Mouse (Mus musculus) ZHBTc4 (cell line): Measurements from ENCODE around the gene Pex26.

Experiments used
- DNase-seq: peaks from one replicate; pipeline ENCODE4 v3.0.0-alpha.2; 2011; ENCODE audit warnings: low read depth, low spot score

Pex26 gene

DNA sequence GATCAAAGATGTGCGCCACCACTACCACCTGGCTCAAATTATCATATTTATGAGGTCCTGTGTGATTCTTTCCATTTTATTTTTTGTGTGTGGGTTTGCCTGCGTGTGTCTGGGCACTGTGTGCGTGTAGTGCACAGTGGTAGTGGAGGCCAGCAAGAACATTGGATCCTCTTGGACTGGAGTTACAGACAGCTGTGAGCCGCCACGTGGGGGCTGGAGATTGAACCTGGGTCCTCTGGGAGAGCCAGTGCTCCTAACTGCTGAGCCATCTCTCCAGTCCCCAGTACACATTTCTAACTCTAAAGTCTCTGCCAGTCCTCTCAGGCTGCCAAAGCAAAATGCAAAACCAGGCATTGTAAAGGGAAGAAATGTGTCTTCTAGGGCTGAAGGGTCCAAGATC lies 23.0 kb downstream of the Pex26 start:
- no peak for DNase-seq

DNA sequence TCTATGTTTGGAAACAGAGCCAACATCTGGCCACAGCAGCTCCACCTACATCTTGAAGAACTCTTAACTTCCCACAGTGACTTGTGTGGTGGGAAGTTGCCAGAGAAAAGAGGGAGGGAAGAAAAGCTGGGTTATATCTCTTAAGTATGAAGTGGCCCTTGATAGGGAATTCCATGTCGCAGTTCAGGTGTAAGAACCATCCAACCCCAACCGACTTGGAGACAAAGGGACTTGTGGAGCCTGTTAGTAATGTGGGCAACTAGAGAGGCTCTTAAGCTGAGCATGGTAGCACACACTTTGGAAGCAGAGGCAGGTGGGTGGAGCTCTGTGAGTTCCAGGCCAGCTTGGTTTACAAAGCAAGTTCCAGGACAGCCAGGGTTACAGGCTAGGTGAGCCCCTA lies 26.1 kb downstream of the Pex26 start:
- no peak for DNase-seq

DNA sequence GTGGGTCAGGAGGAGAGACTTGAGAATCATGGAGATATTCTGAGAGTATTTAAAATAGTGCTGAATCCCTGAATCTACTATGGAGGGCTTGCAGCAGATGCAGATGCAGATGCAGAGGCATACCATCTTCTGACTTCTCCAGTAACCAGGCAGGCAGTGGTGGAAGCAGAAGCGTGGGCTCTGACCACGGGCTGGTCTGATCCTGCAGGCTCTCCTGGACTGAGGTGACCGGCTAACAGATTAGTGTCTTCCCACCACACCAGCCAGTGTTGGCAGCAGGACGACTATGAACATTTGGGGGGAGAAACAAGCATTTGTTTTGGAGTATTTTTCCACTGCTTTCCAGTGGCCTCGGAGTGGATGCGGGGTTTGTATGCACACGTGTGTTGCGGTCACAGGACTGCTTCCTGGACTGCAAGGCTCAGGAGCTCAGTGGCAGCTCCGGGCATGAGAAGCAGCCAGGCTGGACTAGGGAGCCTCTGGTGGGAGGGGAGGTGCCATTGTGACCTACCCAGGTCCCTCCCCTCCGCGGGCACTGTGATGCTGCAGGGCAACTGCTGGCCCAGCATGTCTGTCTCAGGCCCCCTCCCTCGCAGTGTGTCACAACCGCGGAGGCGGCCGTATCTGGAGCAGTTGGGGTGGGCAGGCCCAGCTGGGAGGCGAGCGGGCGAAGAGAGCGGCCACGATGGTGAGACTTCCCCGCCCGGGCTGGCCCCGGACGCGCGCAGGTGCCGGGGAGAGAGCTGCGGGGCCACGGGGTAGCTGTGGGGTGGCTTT lies 26.9 kb downstream of the Pex26 start, which contains the start of gene Tuba8:
Tuba8 (plus strand) TSS at position 548 of the 777 bp plus-strand sequence.
- DNase-seq: peak; percentile 42

GRCm38 (mm10) chr6:121210926-121211289 lies 27.4 kb downstream of the Pex26 start:
- no peak for DNase-seq

DNA sequence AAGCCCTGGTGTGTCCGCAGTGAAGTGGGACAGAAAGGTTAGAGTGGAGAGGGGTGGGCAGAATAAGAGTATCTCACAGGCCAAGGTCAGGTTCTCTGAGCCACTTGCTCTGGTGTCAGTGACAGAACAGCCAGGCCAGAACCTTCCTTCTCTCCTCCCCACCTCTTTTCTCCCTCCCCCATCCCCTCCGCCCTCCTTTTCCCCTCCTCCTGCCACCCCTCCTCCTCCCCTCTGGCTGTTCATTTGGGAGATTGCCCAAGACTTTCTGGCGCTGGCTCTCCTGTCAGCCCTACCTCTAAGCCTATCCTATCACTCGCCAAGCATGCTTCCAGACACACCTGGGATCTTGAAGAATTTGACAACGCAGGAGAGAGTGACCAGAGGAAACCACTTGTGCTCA lies 28.3 kb downstream of the Pex26 start:
- no peak for DNase-seq

DNA sequence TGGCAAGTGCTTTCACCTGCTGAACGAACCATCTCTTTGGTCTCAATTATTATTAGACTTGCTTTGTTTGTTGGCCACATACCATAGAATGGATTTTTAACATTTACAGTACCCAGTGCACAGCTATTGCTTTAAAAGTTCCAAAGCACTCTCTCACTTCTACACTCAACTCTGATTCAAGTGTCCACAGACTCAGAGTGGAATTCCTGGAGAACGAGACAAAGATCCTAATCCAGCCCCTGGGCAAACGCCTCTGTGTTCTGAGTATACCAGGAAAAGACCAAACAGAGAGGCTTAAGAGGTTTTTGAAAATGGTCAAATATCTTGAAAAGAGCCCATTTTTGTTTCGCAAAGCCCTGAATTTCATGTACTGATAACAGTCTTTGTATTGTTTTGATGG lies 29.5 kb downstream of the Pex26 start:
- DNase-seq: no peak

DNA sequence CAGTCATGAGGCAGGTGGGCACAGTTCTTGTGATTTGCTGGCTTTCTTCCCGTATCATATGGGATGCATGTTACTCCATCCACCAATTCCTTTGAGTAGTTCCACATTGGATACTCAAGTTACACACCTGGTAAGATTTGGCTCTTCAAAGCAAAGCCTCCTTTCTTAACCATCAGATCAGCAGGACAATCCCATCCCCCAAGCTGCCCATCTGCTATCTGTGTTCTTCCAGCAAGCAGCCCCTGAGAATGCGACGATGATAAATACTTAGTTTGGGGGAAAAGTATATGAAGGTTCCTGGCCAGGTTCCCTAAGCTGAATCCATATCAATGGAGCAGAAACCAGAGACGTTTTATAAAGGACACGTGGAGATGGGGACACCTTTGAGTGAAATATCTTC lies 30.8 kb downstream of the Pex26 start:
- no peak for DNase-seq

DNA sequence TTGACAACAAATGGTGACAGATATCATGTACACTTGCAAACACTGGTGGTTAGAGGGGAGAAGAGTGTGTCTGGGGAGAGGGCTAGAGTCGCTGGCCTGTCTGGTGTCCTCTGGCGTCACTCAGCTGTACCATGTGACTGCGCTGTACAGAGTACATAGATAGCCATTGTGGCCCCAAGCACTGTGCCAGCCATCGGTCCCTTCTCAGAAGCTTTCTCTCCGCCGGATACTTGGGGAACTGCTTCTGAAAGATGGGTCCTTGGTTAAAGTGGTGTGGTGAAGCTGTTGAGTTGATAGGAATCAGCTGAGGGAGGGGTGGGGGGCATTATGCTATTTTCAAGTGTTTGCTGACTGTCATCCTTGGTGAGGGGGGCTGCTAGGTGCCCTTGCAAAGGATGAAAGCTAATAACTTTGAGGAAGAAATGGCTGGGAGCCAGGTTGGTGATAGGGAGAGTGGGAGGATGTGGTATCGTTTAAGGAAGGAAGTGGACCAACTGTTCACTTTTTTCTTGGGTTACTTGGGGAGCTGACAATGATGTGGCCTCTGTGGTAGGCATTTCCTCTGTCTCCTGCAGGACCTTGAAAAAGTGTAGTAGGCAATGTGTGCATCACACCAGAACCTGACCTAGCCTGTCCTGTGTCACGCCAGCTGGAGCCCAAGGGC lies 31.3 kb downstream of the Pex26 start:
- DNase-seq: no peak

DNA sequence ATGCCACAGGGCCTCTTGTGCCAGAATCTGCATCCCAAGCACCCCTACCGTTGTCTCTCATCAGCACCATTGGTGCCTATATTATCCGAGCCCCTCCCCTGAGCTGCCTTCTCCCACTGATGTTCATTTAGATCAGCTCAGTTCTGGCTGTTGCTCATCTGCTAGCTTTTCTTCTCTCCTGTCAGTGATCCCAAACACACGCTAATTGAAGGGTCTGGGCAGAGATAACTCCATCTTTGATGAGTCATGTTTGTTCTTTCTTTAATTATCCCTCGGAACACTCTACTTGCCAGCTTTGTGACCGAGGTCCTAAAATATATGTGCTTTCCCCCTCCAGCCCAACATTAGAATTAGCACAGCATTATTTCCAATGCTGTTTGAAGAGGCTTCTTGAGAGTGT lies 31.9 kb downstream of the Pex26 start:
- DNase-seq: no peak

GRCm38 (mm10) chr6:121215896-121216295 lies 32.4 kb downstream of the Pex26 start:
- no peak for DNase-seq

- DNase-seq: no peak
Observed at GRCm38 (mm10) chr6:121216589-121217255, 33.3 kb downstream of the Pex26 start.

DNA sequence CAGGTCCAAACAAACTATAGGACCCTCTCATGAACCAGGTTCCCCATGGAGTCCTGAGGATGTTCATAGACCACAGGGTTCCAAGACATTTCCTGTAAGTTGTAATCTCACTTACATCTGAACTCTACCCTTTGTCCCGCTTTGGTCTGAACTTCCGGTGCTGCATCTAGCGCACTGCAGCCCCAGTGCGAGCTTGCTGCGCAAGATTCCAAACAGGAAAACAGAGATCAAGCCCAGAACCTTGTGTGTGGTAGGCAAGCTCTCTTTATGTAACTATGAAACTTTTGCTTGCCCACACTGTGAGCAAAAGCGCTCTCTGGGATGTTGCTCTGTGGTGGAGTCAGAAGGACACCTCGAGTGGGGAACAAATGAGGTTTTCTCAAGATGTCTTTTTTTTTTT lies 34.5 kb downstream of the Pex26 start:
- DNase-seq: no peak

- no peak for DNase-seq
Observed at GRCm38 (mm10) chr6:121219406-121219805, 35.9 kb downstream of the Pex26 start.

GRCm38 (mm10) chr6:121220181-121220580 lies 36.7 kb downstream of the Pex26 start:
- no peak for DNase-seq

DNA sequence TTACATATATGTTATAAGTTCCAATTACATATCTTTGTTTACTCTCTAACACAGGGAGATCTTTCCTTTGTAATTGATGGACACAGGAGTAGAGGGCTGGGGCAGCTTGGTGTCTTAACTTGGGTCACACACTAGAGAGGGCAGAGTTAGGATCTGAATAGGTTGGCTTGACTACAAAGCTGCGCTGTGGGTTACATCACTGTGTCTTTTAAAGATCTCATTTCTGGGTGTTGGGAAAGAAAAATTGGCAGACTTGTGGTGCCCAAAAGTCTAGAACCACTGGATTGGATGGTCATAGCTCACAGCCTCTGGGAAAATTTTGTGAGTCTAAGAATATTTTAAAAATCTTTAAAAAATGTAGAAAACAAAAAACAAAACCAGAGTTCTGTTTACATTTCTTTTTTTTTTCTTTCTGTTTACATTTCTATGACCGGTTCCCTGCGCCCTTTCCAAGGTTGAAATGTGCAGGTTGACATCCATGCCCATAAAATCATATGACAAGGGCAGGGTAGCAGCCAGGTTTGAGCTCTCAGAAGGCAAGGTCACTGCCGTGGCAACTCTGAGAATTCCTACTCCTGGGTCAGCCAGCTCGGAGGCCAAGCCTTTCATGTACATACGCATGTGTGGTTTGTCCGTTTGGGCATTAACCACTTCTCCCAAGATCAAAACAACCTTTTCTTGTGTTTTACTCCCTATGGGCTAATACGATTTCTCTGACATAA lies 38.6 kb downstream of the Pex26 start:
- no peak for DNase-seq

DNA sequence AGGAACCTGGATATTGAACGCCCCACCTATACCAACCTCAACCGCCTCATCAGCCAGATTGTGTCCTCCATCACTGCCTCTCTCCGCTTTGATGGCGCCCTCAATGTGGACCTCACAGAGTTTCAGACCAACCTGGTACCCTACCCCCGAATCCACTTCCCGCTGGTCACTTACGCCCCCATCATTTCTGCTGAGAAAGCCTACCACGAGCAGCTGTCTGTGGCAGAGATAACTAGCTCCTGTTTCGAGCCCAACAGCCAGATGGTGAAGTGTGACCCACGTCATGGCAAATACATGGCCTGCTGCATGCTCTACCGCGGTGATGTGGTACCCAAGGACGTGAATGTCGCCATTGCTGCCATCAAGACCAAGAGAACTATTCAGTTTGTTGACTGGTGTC lies 39.5 kb downstream of the Pex26 start:
- no peak for DNase-seq

DNA sequence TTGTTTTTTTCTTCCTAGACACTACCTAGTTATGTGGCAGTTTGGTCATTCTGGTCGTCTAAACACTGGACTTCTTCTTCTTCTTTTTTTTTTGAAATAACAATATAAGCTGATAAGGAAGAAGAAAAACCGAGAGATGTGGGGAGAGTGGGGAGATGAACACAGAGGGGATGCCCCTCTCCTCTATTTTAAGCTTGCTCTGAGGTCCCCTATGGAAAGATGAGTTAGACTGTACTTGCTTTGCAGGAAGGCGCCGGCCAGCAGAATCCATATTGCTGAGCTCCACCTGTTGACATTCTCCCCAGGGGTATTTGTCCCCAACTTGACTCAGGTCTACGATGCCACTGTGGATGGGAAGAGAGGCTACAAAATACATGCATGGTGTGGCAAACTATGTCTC lies 40.6 kb downstream of the Pex26 start:
- DNase-seq: no peak

GRCm38 (mm10) chr6:121224993-121225392 lies 41.5 kb downstream of the Pex26 start:
- DNase-seq: no peak

GRCm38 (mm10) chr6:121226043-121226442 lies 42.6 kb downstream of the Pex26 start:
- no peak for DNase-seq

- no peak for DNase-seq
Observed at GRCm38 (mm10) chr6:121226744-121227143, 43.3 kb downstream of the Pex26 start.

GRCm38 (mm10) chr6:121228421-121228820 lies 45.0 kb downstream of the Pex26 start:
- DNase-seq: no peak

GRCm38 (mm10) chr6:121232652-121233051 lies 49.2 kb downstream of the Pex26 start:
- no peak for DNase-seq
